Mouse (Mus musculus) stomach, embryonic 16.5 days (tissue): ENCODE data around the gene Pou1f1. TPM values are rescaled to one million over a fixed set of nuclear protein-coding genes. Genes with fewer than 3 reads are reported as not detected.

Experiments
- ATAC-seq: fragments of 200-750 bp; cut with Nextera tagmentation; 2 replicates; pipeline ENCODE4 v1.8.0; 2017; ENCODE audit warnings: moderate number of reproducible peaks, moderate TSS enrichment; ENCODE audit not compliant: insufficient read depth, low FRiP score
- H3K27ac ChIP-seq: fragments of 300-500 bp; sonication (generic); 2 replicates; pipeline ENCODE4 v1.5.1; 2014; ENCODE audit warnings: low read length
- H3K27me3 ChIP-seq: fragments of 300-500 bp; sonication (generic); 2 replicates; pipeline ENCODE4 v1.6.1; 2014; ENCODE audit warnings: low read length, control low read depth, mixed read lengths; ENCODE audit not compliant: control insufficient read depth, insufficient read depth
- H3K36me3 ChIP-seq: fragments of 300-500 bp; sonication (generic); 2 replicates; pipeline ENCODE4 v1.6.1; 2014; ENCODE audit warnings: low read length; ENCODE audit not compliant: control insufficient read depth, insufficient read depth
- H3K4me1 ChIP-seq: fragments of 300-500 bp; sonication (generic); 2 replicates; pipeline ENCODE4 v1.6.1; 2014; ENCODE audit warnings: low read length, control low read depth, mixed read lengths; ENCODE audit not compliant: control insufficient read depth, insufficient read depth
- H3K4me2 ChIP-seq: fragments of 300-500 bp; sonication (generic); 2 replicates; pipeline ENCODE4 v1.6.1; 2014; ENCODE audit warnings: low read depth, low read length, mixed read lengths
- H3K4me3 ChIP-seq: fragments of 300-500 bp; sonication (generic); replicated peaks from 2 replicates; pipeline ENCODE4 v1.5.1; 2014; ENCODE audit warnings: mild to moderate bottlenecking, low read length
- H3K9ac ChIP-seq: fragments of 300-500 bp; sonication (generic); 2 replicates; pipeline ENCODE4 v1.6.1; 2014; ENCODE audit warnings: low read length
- H3K9me3 ChIP-seq: fragments of 300-500 bp; sonication (generic); replicated peaks from 2 replicates; pipeline ENCODE4 v1.6.1; 2016; ENCODE audit warnings: low read length, control low read depth; ENCODE audit not compliant: control insufficient read depth
- WGBS: fragments of 180-500 bp; shearing (Covaris S2); extraction: QIAGEN DNeasy Blood & Tissue Kit; methylation state at CpG from one replicate; pipeline ENCODE4 v1.1.7; 2014; 5-methylcytosine and 5-hydroxymethylcytosine counted together
- polyA plus RNA-seq: library from polyadenylated mRNA; unstranded; fragments of >200 nt; fragmentation: Nextera tagmentation; extraction: Ambion mirVana; gene quantifications from 2 replicates; pipeline ENCODE4 v1.2.1, GENCODE M21; 2015

The Pou1f1 gene
- not detected in 2 replicates for polyA plus RNA-seq

DNA sequence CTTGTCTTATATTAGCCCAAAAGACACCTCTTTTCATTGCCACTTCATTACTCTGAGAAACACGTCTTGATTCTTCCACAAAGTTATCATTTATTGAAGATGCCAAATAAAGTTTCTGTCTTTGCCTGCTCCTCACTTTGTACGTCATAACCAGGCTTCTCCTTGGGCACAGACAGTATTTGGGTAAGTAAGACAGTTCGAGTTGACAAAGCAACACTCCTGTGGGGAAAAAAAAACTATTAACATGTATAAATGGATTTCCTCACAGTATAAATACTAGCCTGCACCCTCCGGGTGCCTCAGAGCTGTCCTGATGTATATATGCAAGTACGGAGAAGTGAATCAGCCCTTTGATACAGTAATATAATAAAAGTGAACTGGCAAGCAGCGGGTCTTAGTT is at the start of gene Pou1f1:
Gene Pou1f1, plus strand, starts transcription at position 301 of the 400 bp plus-strand sequence.
- WGBS: 68% methylated on average over 6 of the region's 6 CpGs
- no peak within 1 kb of the TSS for H3K4me2 ChIP-seq
- H3K4me3 ChIP-seq: no peak within 1 kb of the TSS
- no peaks in the 10 kb centered on the region for H3K27me3 ChIP-seq
- ATAC-seq: no peak
- H3K36me3 ChIP-seq: no peaks in the 10 kb centered on the region
- H3K4me1 ChIP-seq: no peaks in the 10 kb centered on the region
- H3K9me3 ChIP-seq: no peaks in the 10 kb centered on the region
- no peak within 1 kb of the TSS for H3K27ac ChIP-seq
- H3K9ac ChIP-seq: no peak within 1 kb of the TSS

DNA sequence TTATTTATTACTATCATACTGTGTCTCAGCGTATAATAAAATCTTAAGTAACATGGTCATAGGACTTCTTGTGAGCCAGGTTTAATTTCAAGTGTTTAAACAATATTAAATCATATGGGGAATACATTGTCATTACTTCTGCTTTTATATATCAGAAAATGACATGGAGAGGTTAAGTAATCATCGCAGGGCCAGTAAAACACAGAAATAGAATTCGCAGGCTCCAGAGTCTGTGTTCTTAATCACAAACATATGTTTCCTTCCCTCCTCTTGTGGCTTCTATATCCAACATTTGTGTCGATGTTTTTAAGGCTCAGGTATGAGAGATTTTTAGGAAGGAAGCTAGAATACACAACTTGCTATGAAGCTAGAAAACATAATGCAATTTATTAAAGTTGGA is 49.7 kb upstream of the Pou1f1 start:
- no peaks in the 10 kb centered on the region for H3K4me1 ChIP-seq
- H3K4me2 ChIP-seq: no peak overlapping the region
- H3K27ac ChIP-seq: no peak overlapping the region
- H3K4me3 ChIP-seq: no peak overlapping the region
- H3K9ac ChIP-seq: no peak overlapping the region
- no peaks in the 10 kb centered on the region for H3K36me3 ChIP-seq
- WGBS: 52% methylated on average over 4 of the region's 4 CpGs
- H3K9me3 ChIP-seq: no peaks in the 10 kb centered on the region
- no peaks in the 10 kb centered on the region for H3K27me3 ChIP-seq
- ATAC-seq: no peak

DNA sequence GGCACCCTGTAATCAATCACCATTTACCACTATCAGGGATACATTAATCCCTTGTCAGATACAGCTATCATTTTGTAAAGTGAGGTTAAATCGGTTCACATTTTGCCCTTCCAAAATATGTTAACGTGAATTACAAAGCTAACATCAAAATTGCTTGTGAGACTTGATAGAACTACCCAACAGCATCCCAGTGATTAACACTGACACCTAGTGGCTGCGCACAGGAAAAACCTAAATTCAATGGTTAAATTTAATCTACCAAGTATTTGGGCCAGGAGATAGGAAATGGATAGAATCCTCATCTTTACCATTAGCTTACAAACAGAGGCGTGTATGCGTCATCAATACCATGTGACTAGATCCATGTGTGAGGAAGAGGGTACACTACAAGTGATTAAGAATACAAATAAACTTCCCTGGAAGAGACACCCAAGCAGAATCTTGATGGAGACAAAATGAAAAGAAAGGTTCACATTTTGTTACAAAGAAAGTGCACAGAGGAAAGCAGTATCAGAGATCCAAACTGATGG is 47.8 kb upstream of the Pou1f1 start:
- H3K27ac ChIP-seq: no peak overlapping the region
- no peak overlapping the region for H3K4me2 ChIP-seq
- ATAC-seq: no peak
- H3K9ac ChIP-seq: no peak overlapping the region
- WGBS: 14% methylated on average over 5 of the region's 5 CpGs
- H3K4me3 ChIP-seq: no peak overlapping the region
- H3K4me1 ChIP-seq: no peaks in the 10 kb centered on the region
- no peaks in the 10 kb centered on the region for H3K9me3 ChIP-seq
- no peaks in the 10 kb centered on the region for H3K36me3 ChIP-seq
- H3K27me3 ChIP-seq: no peaks in the 10 kb centered on the region

DNA sequence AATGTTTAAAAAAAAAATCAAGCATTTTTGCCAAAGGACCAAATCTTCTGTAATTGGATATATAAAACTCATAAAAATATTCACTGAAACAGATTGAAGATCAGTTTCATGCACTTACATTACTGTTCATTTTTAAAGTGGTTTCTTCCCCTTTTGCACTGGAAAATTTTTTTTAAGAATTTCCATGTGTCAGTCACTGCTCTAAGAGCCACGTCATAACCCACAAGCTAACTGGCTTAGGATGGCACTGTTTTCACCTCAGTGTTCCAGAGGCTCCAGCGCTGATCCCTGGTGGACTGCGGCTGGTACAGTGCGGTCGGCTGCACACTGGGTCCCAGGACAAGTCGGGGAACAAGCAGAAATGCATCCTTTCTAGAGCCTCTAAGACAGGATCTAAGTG is 34.6 kb upstream of the Pou1f1 start:
- Histone ChIP-seq H3K9me3 (no peaks in the 10 kb centered on the region), H3K27me3 (no peaks in the 10 kb centered on the region), H3K9ac (no peak overlapping the region), H3K36me3 (no peaks in the 10 kb centered on the region), H3K27ac (no peak overlapping the region), H3K4me3 (no peak overlapping the region), H3K4me2 (no peak overlapping the region), H3K4me1 (no peaks in the 10 kb centered on the region)
- 86% methylated on average over 6 of the region's 6 CpGs for WGBS
- no peak for ATAC-seq

DNA sequence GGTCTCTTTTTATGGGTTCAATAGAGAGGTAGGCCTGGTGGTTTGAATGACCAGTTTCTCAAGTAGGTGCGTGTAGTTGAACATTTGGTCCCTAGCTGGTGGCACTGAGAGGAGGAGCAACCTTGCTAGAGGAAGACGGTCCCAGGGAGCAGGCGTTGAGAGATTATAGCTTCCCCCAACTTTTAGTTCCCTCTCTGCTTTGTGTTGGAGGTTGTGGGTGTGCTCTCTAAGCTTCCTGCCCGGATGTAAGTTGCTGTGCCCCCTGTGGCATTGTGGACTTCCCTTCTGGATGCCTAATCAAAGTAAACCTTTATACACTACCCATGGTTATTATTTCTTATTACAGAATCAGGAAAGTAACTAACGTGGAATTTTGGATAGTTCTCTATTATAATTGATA is 24.3 kb upstream of the Pou1f1 start:
- 70% methylated on average over 5 of the region's 5 CpGs for WGBS
- ATAC-seq: no peak
- no peak overlapping the region for H3K27ac ChIP-seq

DNA sequence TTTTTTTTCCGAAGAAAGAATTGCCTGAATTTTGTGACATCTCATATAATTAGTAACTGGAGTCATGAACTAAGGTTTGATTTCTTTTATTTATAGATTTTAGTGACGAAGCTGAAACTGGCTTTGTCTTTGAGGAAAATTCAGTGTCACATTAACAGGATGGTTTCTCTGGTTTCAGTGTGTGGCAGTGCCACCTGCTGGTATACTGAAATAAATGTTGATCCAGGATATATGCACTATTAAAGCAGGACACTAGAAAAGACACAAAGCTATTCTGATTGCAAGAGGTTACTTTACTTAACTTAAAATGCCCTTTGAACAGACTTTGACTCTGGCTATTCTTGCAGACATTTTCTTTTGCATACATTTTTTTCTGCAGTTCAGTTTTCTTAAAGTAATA is 23.3 kb upstream of the Pou1f1 start:
- Histone ChIP-seq H3K36me3 (no peaks in the 10 kb centered on the region), H3K4me3 (no peak overlapping the region), H3K9ac (no peak overlapping the region), H3K4me1 (no peaks in the 10 kb centered on the region), H3K4me2 (no peak overlapping the region), H3K27me3 (no peaks in the 10 kb centered on the region), H3K9me3 (no peaks in the 10 kb centered on the region), H3K27ac (no peak overlapping the region)
- ATAC-seq: no peak
- 30% methylated on average over 2 of the region's 2 CpGs for WGBS

More for the DNA sequence above, 24.3 kb upstream of the Pou1f1 start:
- no peaks in the 10 kb centered on the region for H3K36me3 ChIP-seq
- H3K4me3 ChIP-seq: no peak overlapping the region
- no peak overlapping the region for H3K4me2 ChIP-seq
- H3K9me3 ChIP-seq: no peaks in the 10 kb centered on the region
- H3K27me3 ChIP-seq: no peaks in the 10 kb centered on the region
- H3K4me1 ChIP-seq: no peaks in the 10 kb centered on the region
- no peak overlapping the region for H3K9ac ChIP-seq

DNA sequence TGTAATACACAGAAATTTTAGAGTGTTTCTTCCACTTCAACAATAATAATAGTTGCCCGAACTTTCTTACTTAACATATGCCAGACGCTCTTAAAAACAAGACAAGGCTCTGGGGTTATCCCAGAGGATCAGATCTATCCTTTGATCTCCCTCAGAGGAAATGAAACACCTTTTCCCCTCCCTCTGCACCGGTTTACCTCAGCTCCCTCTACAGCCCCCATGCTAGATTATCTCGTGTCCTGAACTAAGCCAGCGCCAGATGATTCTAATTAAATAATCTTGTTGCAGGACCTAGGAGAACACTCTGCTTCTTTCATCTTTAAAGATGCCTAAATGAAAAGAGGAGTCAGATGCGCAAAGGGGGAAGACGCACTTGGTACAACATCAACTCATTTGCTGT is 6.1 kb upstream of the Pou1f1 start:
- Histone ChIP-seq H3K4me1 (no peaks in the 10 kb centered on the region), H3K4me3 (no peak overlapping the region), H3K27ac (no peak overlapping the region), H3K36me3 (no peaks in the 10 kb centered on the region), H3K9ac (no peak overlapping the region), H3K9me3 (no peaks in the 10 kb centered on the region), H3K27me3 (no peaks in the 10 kb centered on the region), H3K4me2 (no peak overlapping the region)
- no peak for ATAC-seq
- WGBS: 70% methylated on average over 7 of the region's 7 CpGs

DNA sequence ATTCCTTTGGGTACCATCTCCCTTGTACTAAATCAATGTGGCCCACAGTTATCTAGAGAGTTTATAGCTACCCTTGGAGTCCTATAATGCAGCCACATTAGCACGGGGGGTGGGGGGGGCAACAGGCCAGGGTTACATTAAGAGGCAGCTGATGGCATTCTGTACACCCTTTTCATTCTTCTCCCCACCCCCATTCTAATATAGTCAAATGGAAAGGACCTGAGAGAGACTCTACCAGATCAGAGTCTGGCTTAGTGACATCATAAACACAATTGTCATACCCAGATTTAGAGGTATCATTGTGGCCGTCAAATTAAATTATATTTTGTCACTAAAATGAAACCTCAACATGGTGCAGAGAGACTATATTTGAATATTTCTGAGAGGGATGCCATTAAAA is 5.7 kb downstream of the Pou1f1 start:
- no peak for ATAC-seq
- H3K27me3 ChIP-seq: no peaks in the 10 kb centered on the region
- no peaks in the 10 kb centered on the region for H3K36me3 ChIP-seq
- WGBS: 88% methylated on average over 2 of the region's 2 CpGs
- no peak overlapping the region for H3K27ac ChIP-seq
- no peaks in the 10 kb centered on the region for H3K9me3 ChIP-seq
- no peak overlapping the region for H3K4me2 ChIP-seq
- H3K9ac ChIP-seq: no peak overlapping the region
- no peaks in the 10 kb centered on the region for H3K4me1 ChIP-seq
- no peak overlapping the region for H3K4me3 ChIP-seq

DNA sequence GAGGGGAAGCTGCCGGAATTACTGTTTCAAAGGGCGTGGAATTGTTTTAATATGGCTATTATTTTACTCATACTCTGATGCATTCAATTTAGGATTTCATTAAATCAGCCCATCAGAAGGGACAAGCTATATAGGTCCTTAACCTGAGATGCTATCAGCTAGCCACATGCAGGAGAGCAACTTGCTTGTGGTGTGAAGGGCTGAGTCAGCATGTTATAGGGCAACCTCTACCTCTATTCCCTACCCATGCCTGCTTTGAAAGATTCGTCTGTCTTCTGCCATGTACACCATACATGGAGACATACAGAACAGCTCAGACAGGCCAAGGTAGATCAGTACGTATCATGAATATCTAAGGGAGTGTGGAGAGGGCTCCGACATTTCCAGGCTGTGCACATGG is 6.4 kb downstream of the Pou1f1 start:
- 87% methylated on average over 5 of the region's 5 CpGs for WGBS
- Histone ChIP-seq H3K4me3 (no peak overlapping the region), H3K4me1 (no peaks in the 10 kb centered on the region), H3K4me2 (no peak overlapping the region), H3K9ac (no peak overlapping the region), H3K36me3 (no peaks in the 10 kb centered on the region), H3K9me3 (no peaks in the 10 kb centered on the region), H3K27me3 (no peaks in the 10 kb centered on the region), H3K27ac (no peak overlapping the region)
- ATAC-seq: no peak

DNA sequence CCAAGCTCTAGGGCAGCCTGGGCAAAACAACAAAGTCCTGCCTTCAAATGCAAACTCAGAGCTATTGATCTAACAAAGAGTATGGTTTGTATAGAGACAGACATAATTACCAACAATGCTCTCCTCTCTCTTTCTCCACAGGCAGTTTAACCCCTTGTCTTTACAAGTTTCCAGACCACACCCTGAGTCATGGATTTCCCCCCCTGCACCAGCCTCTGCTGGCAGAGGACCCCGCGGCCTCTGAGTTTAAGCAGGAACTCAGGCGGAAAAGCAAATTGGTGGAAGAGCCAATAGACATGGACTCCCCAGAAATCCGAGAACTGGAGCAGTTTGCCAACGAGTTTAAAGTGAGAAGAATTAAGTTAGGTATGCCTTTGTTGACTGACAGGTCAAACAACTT is 9.3 kb downstream of the Pou1f1 start:
- H3K36me3 ChIP-seq: no peaks in the 10 kb centered on the region
- no peak overlapping the region for H3K9ac ChIP-seq
- WGBS: 21% methylated on average over 5 of the region's 5 CpGs
- no peaks in the 10 kb centered on the region for H3K27me3 ChIP-seq
- no peak overlapping the region for H3K4me2 ChIP-seq
- no peak overlapping the region for H3K4me3 ChIP-seq
- no peak for ATAC-seq
- H3K4me1 ChIP-seq: no peaks in the 10 kb centered on the region
- H3K9me3 ChIP-seq: no peaks in the 10 kb centered on the region
- H3K27ac ChIP-seq: no peak overlapping the region
